Mouse (Mus musculus) thymus, adult 2 months (tissue): ENCODE results near the gene Atad1.
"Not testable (repeated sequence)": the region's sequence is repeated elsewhere in the genome, so short reads cannot be mapped to it uniquely, and the experiment has no call there.

Experiments used
- CTCF ChIP-seq: fragments of 200-500 bp; IDR thresholded peaks from 2 replicates; pipeline ENCODE4 v1.5.1; 2012; ENCODE audit warnings: mild to moderate bottlenecking, control low read depth, low read length, moderate library complexity, borderline replicate concordance; ENCODE audit not compliant: control insufficient read depth, poor library complexity, insufficient read depth; ENCODE audit errors: extremely low read depth
- POLR2A ChIP-seq: fragments of 200-500 bp; IDR thresholded peaks from 2 replicates; pipeline ENCODE4 v1.6.1; 2012; ENCODE audit warnings: mild to moderate bottlenecking, low read length, control low read depth, moderate library complexity; ENCODE audit not compliant: control insufficient read depth, poor library complexity, insufficient read depth; ENCODE audit errors: extremely low read depth

DNA sequence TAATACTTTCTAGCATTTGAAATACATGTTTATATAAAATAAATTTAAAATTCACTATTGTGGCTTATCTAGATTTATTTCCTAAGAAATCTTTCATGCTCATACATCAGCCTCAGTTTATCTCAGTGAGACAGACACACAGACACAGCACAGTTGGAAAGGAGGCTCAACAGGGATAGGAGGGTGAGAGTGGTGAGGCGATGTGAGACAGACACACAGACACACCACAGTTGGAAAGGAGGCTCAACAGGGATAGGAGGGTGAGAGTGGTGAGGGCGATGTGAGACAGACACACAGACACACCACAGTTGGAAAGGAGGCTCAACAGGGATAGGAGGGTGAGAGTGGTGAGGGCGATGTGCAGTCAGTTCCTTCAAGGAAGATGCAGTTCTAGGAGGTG lies 48.4 kb upstream of the Atad1 start:
- not testable (repeated sequence) for TF ChIP-seq CTCF, POLR2A
